Mouse (Mus musculus) spleen, adult 2 months (tissue): ENCODE data around the gene Bmp2k.

Experiments
- CTCF ChIP-seq: fragments of 200-500 bp; IDR thresholded peaks from 2 replicates; pipeline ENCODE4 v1.5.1; 2011; ENCODE audit warnings: mild to moderate bottlenecking, inconsistent platforms; ENCODE audit not compliant: insufficient read depth, insufficient read length, insufficient replicate concordance; ENCODE audit errors: extremely low read depth
- POLR2A ChIP-seq: fragments of 200-500 bp; IDR thresholded peaks from 2 replicates; pipeline ENCODE4 v1.6.1; 2011; ENCODE audit warnings: low read depth, low read length, inconsistent platforms

GRCm38 (mm10) chr5:97060864-97061263 is 63.4 kb downstream of the Bmp2k start:
- TF ChIP-seq POLR2A, result no peak
- no peak for TF ChIP-seq CTCF
